ENCODE assay signal across 10 mouse cellular contexts in genomic region chr7:111588291-111588781, GRCm38 (mm10).
DNase-seq lines count a peak whose midpoint lies in the region; ATAC-seq and TF ChIP-seq lines count a peak whose summit lies in the region.
"Had no signal": no experiment of that assay in that cellular context is flagged by ENCODE, and none has a peak within 500 bp of the region (broad histone marks: within the 10 kb centered on the region; RNA-seq: fewer than 3 reads in every experiment).

No protein-coding gene starts in this region.

- no peaks in the 10 kb centered on the region for H3K9me3 ChIP-seq in heart, embryonic 15.5 days (replicated peaks)

- H3K4me1 ChIP-seq in heart, embryonic 15.5 days (replicated peaks), result peaks cover 8% of the 10 kb centered on the region

- intact Hi-C loops in left cerebral cortex, adult 2 months (cut with DNase I), result no loop called here

- H3K27me3 ChIP-seq in heart, embryonic 15.5 days, result 0 out of 2 replicates have a peak, but pooled peaks cover 2% of the 10 kb centered on the region

- TF ChIP-seq CTCF in left cerebral cortex, adult 2 months (IDR thresholded peaks at IDR 0.05), result no peak

- DNase-seq in adrenal gland, postnatal 25 days, result peak; percentile 8
- DNase-seq in adrenal gland, adult 18-20 months (ENCODE audit: low spot score in 2 of 2), result no peak
- peak in 1 of 2 experiments; percentile 30 for DNase-seq in left cerebral cortex, adult 2 months (ENCODE audit: extremely low spot score in 1 of 2, low spot score in 2 of 2)
- DNase-seq in left cerebral cortex, adult 8-10 months (ENCODE audit: low spot score in 2 of 2), result no peak
- peak; percentile 54 for DNase-seq in lung, postnatal 25 days (ENCODE audit: low spot score)
- no peak for DNase-seq in ovary, postnatal 14 days (ENCODE audit: low spot score)
- DNase-seq: gastrocnemius, postnatal 36 days had no signal

- H3K27ac ChIP-seq in left cerebral cortex, adult 2 months, result peak overlapping the region; percentile 26; the same call in 1 of the 2 replicates
- H3K27ac ChIP-seq in heart, embryonic 15.5 days, result no peak overlapping the region
- H3K27ac ChIP-seq: macrophage had no signal

- H3K36me3 ChIP-seq in heart, embryonic 15.5 days, result no peaks in the 10 kb centered on the region

- H3K4me3 ChIP-seq in left cerebral cortex, adult 2 months, result no peak overlapping the region
- H3K4me3 ChIP-seq in heart, embryonic 15.5 days, result no peak overlapping the region

- WGBS in heart, embryonic 15.5 days, result 53% methylated on average over 4 of the region's 4 CpGs

- ATAC-seq in heart, embryonic 15.5 days (replicated peaks; ENCODE audit: insufficient number of reproducible peaks, insufficient read depth, low FRiP score, low read depth), result peak; percentile 71
- ATAC-seq in granulocyte monocyte progenitor cell, adult 5-6 weeks (replicated peaks; ENCODE audit: poor library complexity, severe bottlenecking), result no peak

- no peak overlapping the region for H3K9ac ChIP-seq in heart, embryonic 15.5 days

- no peak overlapping the region for H3K4me2 ChIP-seq in heart, embryonic 15.5 days

Comparison
In these comparisons a context has a peak if more than half of its experiments do, and no peak if none do; other contexts are left out.
1. DNase-seq: peak in adrenal gland, postnatal 25 days (single experiment) and lung, postnatal 25 days (single experiment); none in adrenal gland, adult 18-20 months (0 of 2), left cerebral cortex, adult 8-10 months (0 of 2) and ovary, postnatal 14 days (single experiment).